Mouse (Mus musculus) bone marrow, adult 2 months (tissue): ENCODE results near the gene Bcar3. TPM values are rescaled to one million over a fixed set of nuclear protein-coding genes. Genes with fewer than 3 reads are reported as not detected.
A peak's percentile ranks its signal among the peaks of the same experiment; 100 is the strongest.

ENCODE experiments used
- H3K27ac ChIP-seq: fragments of 200-500 bp; 2 replicates; pipeline ENCODE4 v1.5.1; 2012; ENCODE audit warnings: low read depth, mild to moderate bottlenecking, control low read depth, inconsistent platforms, low read length; ENCODE audit not compliant: control insufficient read depth, poor library complexity, insufficient read depth
- H3K4me1 ChIP-seq: fragments of 200-500 bp; 2 replicates; pipeline ENCODE4 v1.6.1; 2011; ENCODE audit warnings: low read length; ENCODE audit not compliant: control insufficient read depth, insufficient read depth
- H3K4me3 ChIP-seq: fragments of 200-500 bp; replicated peaks from 2 replicates; pipeline ENCODE3; 2011; ENCODE audit warnings: mild to moderate bottlenecking, low read depth, low read length, control low read depth; ENCODE audit not compliant: control insufficient read depth
- CTCF ChIP-seq: fragments of 200-500 bp; IDR thresholded peaks from 2 replicates; pipeline ENCODE4 v1.5.1; 2011; ENCODE audit warnings: low read length, control low read depth; ENCODE audit not compliant: control insufficient read depth, insufficient read depth
- POLR2A ChIP-seq: fragments of 200-500 bp; IDR thresholded peaks from 2 replicates; pipeline ENCODE4 v1.6.1; 2011; ENCODE audit warnings: low read depth, mild to moderate bottlenecking, control low read depth, low read length, borderline replicate concordance; ENCODE audit not compliant: control insufficient read depth
- WGBS: fragments of 180-500 bp; shearing (Covaris S2); methylation state at CpG from one replicate; pipeline ENCODE4 v1.1.7; 2018; 5-methylcytosine and 5-hydroxymethylcytosine counted together
- polyA plus RNA-seq: library from polyadenylated mRNA; stranded (reverse); fragments of >200 nt; gene quantifications from 2 replicates; pipeline ENCODE4 v1.2.4, GENCODE M21; 2011; ENCODE audit warnings: low replicate concordance; ENCODE audit not compliant: missing spikeins, insufficient read depth, insufficient read length

Bcar3 gene
- polyA plus RNA-seq, 1 experiment: 2.2 TPM

DNA sequence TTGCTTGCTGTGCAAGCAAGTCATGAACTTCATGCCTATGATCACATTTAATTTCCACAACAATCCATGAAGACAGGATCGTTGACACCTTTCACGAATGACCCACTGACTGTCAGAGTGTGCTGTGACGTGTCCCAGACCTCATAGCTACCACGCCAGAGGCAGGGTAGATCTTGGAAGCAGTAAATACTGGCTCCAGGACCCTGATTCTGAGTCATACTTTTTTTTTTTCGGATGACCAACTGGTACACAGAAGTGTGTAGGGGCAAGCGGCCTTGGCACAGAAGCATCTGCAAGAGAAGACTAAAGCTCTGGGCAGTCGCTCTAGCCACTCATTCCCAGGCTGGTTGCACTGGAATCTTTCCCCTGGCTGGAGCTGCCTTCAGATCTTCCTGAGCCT, 128.3 kb downstream of the Bcar3 start:
- Histone ChIP-seq H3K27ac (no peak overlapping the region), H3K4me1 (no peaks in the 10 kb centered on the region; the same call in 1 of the 2 replicates), H3K4me3 (no peak overlapping the region)
- 85% methylated on average over 7 of the region's 7 CpGs for WGBS
- TF ChIP-seq POLR2A (no peak), CTCF (no peak)

- no peak for TF ChIP-seq POLR2A
- no peak for TF ChIP-seq CTCF
- Histone ChIP-seq H3K4me1 (no peaks in the 10 kb centered on the region; the same call in 1 of the 2 replicates), H3K27ac (no peak overlapping the region), H3K4me3 (no peak overlapping the region)
- WGBS: 74% methylated on average over 7 of the region's 7 CpGs
Observed at GRCm38 (mm10) chr3:122423643-122424042, 129.7 kb downstream of the Bcar3 start.

- 85% methylated on average over 7 of the region's 7 CpGs for WGBS
- no peak overlapping the region for H3K27ac ChIP-seq
- peaks cover 1% of the 10 kb centered on the region; the same call in 1 of the 2 replicates for H3K4me1 ChIP-seq
- no peak overlapping the region for H3K4me3 ChIP-seq
- no peak for TF ChIP-seq POLR2A
- TF ChIP-seq CTCF: no peak
Observed at GRCm38 (mm10) chr3:122428325-122428821, 134.4 kb downstream of the Bcar3 start.

GRCm38 (mm10) chr3:122430780-122431497, 137.0 kb downstream of the Bcar3 start:
- TF ChIP-seq POLR2A: no peak
- TF ChIP-seq CTCF: no peak
- H3K4me3 ChIP-seq: no peak overlapping the region
- H3K27ac ChIP-seq: no peak overlapping the region
- H3K4me1 ChIP-seq: peaks cover 1% of the 10 kb centered on the region; the same call in 1 of the 2 replicates
- 77% methylated on average over 7 of the region's 7 CpGs for WGBS

DNA sequence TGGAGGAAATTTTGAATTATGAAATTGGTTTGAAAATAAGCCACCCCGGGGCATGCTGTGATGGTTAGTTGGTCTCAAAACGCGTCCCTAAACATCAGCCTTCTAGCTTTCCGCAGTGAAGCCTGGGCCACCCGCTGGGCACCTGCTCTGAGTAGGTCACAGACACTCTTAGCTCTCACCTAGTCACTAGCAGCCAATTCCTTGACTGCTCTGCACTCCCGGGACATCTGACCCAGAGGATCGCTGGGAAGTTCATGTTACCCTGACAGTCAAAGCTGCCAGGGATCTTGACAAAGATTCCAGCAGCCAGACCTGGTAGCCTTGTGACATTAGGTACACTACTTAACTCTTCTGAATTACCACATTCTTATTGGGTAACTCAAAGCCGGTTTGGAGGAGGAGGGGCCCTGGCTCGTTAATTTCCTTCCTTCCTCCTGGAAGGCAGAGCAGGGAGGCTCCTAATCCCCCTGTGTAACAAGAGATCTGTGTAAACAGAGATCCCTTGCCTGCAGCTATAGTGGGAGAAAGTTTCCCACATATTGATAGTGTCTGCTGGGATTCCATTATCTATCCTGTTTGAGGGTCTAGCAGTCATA, 139.0 kb downstream of the Bcar3 start:
- Histone ChIP-seq H3K4me3 (no peak overlapping the region), H3K4me1 (peaks cover 1% of the 10 kb centered on the region; the same call in 1 of the 2 replicates), H3K27ac (0 out of 2 replicates have a peak overlapping the region, but pooled peaks have one; percentile 5)
- TF ChIP-seq POLR2A (no peak), CTCF (no peak)
- 57% methylated on average over 9 of the region's 9 CpGs for WGBS

DNA sequence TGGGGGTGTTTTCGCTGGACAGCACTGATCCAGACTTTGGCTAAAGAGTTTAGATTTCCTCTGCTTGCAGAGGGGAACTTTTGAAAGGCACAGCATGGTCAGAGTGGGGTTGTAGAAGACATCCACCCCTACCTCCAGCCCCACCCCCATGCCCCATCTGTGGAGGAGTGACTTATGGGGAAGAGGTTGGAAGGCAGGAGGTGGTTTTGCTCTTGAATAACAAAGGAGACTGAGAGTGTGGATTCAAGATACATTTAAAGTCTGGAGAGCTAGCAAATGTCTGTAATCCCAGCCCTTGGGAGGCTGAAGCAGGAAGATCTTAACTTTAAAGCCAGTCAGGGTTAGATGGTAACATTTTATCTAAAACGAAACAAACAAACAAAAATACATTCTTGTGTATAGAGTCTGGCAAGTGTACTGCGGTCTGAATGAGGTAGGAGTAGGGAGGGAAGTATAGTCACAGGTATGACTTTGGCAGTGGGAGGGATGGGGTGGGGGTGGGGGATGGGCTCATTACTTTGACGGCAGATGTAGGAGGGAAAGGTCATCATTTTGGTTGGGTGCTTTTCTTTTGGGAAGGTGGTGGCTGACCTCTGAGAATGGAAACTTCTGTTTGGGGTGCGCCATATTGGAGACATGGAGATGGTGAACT, 140.2 kb downstream of the Bcar3 start:
- WGBS: 74% methylated on average over 5 of the region's 5 CpGs
- peaks cover 1% of the 10 kb centered on the region; the same call in 1 of the 2 replicates for H3K4me1 ChIP-seq
- TF ChIP-seq CTCF (no peak), POLR2A (no peak)
- no peak overlapping the region for H3K27ac ChIP-seq
- no peak overlapping the region for H3K4me3 ChIP-seq

GRCm38 (mm10) chr3:122434983-122435935, 141.3 kb downstream of the Bcar3 start:
- Histone ChIP-seq H3K4me1 (peaks cover 1% of the 10 kb centered on the region; the same call in 1 of the 2 replicates), H3K4me3 (no peak overlapping the region), H3K27ac (no peak overlapping the region)
- 87% methylated on average over 8 of the region's 8 CpGs for WGBS
- TF ChIP-seq CTCF (no peak), POLR2A (no peak)
